Mouse (Mus musculus): ENCODE results near the gene Gm42420.

Gene Gm42420

DNA sequence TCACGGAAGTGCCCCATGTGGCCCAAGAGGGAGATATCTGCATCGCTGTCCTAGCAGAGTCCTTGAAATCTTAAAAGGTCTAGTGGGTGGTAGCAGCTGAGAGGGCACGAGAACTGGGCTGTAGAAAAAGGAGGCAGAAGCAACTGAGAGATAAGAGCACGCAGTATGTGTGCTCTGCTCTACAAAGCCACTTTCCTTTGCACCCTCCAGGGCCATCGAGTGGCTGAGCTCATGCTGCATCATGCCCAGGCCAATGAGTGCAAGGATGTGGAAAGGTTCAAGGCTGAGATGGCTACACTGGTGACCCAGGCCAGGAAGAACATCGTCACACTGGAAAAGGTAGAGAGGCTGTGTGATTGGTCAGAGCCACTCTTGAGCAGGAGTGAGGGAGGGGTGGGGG is at the start of gene Gm42420:
Gene Gm42420, plus strand, starts transcription at position 237 of the 400 bp plus-strand sequence.
- no peak for DNase-seq (ENCODE audit: low spot score in 2 of 2)

GRCm38 (mm10) chr6:39536621-39537020 is 48.9 kb upstream of the Gm42420 start:
- no peak for DNase-seq (ENCODE audit: low spot score in 2 of 2)

- DNase-seq (ENCODE audit: low spot score in 2 of 2), result no peak
Observed at GRCm38 (mm10) chr6:39537276-39537675, 48.3 kb upstream of the Gm42420 start.

DNA sequence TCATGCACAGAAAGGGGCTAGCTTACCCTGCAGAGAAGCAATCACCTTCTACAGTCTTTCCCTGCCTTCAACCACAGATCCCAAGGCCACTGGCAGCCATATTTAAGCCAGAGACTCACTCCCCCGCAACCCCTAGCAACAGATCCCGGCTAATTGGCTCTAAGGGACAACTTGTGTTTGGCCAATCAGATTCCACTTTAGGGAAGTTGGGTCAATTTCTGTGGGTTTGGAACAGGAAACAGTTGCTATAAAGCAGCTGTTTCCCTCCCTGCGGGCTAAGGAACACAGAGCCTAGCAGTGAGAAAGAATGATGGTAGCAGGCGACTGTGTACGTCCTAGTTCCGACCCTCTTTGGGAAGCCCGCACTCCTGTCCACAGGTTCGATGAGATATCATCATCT is 47.3 kb upstream of the Gm42420 start:
- no peak for DNase-seq (ENCODE audit: low spot score in 2 of 2)

DNA sequence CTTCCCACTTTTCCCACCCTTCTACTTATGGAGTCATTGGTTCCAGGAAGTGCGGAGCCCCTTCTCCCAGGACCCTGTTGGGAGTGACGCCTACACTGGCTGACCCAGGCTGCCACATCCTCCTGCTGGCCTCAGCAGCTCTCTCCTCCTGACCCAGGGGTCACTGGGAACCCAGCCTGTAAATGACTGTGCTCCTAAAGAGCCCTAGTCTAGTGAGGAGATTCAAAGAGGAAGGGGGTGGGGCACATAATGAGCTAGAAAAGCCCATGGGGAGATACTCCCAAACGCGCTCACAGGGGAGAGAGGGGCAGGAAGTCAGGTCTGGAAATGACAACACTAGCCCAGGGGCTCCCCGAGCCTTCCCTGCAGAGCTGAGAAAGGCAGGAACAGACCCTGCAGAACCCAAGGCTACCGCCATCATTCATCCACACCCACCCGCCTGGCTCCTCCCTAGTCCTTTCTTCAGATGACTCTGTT is 45.8 kb upstream of the Gm42420 start:
- no peak for DNase-seq (ENCODE audit: low spot score in 2 of 2)

DNA sequence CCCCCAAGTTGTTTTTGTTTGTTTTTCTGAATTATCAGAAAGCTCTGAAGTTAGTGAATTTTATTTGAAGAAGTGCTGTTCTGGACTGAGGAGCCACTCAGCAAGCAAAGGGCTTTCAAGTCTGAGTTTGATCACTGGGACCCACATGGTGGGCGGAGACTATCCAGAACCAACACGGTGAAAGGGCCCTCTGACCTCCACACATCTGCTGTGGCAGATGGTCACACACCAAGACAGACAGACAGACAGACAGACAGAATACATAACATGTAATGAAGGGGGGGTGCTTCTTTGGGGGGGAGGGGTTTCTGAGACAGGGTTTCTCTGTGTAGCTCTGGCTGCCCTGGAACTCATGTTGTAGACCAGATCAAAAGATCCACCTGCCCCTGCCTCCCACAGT is 45.0 kb upstream of the Gm42420 start:
- DNase-seq (ENCODE audit: low spot score in 2 of 2), result no peak

GRCm38 (mm10) chr6:39542631-39543597 is 42.6 kb upstream of the Gm42420 start:
- DNase-seq (ENCODE audit: low spot score in 2 of 2), result peak in 1 of 2 experiments; percentile 46

- no peak for DNase-seq (ENCODE audit: low spot score in 2 of 2)
Observed at GRCm38 (mm10) chr6:39543769-39544420, 41.7 kb upstream of the Gm42420 start.

DNA sequence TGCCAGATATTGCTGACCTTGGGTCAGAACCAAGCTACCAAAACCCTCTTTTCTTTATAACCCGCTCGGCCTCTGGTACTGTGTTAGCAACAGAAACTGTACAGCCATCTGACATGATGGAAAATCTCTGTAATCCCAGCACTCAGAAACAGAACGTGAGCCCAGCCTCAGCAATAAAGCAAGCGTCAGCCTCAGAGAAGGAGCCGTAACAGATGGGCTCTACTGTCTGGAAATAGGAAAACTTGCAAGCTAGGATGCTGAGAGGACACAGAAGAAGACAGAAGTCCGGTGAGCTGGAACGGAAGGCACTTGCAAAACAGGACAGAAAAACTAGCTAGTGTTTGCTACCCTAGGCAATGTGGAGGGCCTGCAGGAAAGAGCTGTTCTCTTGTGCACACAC is 40.1 kb upstream of the Gm42420 start:
- no peak for DNase-seq (ENCODE audit: low spot score in 2 of 2)

GRCm38 (mm10) chr6:39548030-39548429 is 37.5 kb upstream of the Gm42420 start:
- no peak for DNase-seq (ENCODE audit: low spot score in 2 of 2)

DNA sequence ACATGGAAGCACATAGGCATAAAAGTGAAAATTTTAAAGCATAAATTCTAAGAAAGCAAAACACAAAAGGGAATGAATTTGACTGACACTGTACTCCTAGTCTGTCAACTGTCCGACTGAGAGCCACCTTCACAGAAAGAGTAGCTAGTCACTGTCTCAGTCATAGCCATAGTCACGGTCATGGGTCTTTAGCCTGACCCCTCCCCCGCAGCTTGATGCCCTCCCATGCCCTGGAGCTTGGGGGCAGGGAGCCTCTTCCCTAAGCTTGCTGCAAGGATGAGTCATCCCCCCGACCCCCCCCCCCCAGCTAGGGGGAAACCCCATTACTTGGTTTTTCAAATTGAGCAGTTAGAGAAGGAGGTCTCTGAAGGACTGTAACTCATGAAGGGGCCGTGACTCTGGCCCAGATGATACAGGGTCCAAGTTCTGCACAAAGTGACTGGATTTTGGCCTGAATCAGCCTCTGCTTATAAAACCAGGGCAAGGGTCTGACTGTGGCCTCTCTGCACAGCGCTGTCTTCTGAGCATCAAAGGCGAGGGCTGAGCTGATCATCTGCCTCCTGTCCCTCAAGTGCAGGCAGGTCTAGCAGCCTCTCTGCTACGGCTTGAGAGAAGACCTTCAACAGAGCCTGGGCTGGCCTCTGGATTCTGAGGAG is 33.4 kb upstream of the Gm42420 start:
- DNase-seq (ENCODE audit: low spot score in 2 of 2), result no peak

DNA sequence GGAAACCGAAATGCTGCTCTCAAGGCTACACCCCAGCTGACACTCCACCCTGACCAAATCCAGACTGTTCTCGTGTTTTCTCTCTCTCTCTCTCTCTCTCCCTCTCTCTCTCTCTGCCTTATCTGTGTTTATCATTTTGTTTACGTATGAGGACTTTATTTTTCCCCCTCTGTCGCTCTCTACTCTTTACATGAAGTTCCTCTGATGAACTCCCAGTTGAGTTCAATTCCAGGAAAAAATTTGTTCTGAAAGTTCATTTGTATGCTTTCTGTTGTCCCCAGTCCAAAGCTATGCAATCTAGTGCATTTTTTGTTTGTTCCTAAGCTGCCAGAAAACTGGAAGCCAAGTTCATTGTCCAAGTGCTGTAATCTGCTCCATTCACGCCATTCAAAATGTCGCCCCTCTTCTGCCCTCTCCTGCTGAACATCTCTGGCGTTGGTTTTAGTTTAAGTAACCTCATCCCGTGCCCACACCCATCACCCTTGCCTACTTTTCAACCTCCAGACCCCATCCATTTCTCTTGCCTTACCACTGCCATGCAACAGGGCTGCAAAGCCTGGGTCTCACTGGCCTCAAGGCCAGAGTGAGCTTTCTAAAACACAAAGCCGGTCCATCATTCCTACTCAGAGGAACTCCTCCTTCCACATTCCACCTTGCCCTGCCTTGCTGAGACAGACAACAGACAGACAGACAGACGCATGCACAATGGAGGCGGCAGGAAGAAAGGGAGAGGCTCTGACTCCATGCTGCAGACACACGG is 30.5 kb upstream of the Gm42420 start:
- no peak for DNase-seq (ENCODE audit: low spot score in 2 of 2)

DNA sequence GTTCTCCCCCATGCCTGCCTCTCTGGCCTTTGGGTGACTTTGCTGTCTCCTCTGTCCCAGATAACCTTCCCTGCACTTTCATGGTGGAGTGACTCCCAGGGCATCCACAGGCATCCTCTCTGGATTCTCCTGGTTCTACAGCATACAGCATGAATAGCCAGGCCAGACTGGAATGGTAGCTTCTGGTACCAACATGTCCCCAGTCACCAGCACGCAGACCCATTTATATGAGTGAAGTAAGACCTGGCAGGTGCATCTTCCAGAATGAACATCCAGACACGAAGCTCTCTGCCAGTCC is 30.0 kb upstream of the Gm42420 start:
- DNase-seq (ENCODE audit: low spot score in 2 of 2), result no peak

- no peak for DNase-seq (ENCODE audit: low spot score in 2 of 2)
Observed at GRCm38 (mm10) chr6:39556900-39557659, 28.5 kb upstream of the Gm42420 start.

- DNase-seq (ENCODE audit: low spot score in 2 of 2), result peak; percentile 55 to 82
Observed at GRCm38 (mm10) chr6:39557723-39558261, 27.8 kb upstream of the Gm42420 start, which contains the start of gene Dennd2a. Dennd2a (minus strand) TSS chr6:39557867.

DNA sequence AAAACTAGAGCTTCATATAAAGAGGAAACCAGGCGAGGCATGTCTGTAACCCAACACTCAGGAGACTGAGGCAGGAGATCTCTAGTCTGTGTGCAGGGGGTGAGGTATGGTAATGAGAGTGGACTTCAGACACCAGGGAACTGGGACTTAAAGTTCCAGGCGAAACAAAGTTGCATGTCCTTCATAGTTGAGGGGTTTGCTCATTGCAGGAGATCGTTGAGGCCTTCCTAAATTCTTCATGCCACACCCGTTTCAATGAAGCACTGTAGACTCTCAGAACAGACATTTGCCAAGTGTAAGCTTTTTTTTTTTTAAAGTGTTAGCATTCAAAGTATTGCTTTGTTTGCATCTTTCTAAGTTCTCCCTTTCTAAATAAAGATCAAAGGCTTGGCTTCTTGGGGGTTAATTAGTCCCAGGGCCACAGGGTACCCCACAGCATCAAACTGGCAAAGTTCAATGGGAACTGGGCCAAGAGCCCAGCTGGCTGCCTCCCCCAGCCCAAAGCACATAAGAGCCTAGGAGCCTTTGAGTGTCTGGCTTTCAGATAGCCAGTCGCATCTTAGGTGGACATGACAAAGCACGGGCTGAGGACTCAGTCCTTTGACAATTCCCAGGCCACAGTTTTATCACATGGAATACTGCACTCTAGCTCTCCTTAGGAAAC is 26.1 kb upstream of the Gm42420 start:
- DNase-seq (ENCODE audit: low spot score in 2 of 2), result no peak

DNA sequence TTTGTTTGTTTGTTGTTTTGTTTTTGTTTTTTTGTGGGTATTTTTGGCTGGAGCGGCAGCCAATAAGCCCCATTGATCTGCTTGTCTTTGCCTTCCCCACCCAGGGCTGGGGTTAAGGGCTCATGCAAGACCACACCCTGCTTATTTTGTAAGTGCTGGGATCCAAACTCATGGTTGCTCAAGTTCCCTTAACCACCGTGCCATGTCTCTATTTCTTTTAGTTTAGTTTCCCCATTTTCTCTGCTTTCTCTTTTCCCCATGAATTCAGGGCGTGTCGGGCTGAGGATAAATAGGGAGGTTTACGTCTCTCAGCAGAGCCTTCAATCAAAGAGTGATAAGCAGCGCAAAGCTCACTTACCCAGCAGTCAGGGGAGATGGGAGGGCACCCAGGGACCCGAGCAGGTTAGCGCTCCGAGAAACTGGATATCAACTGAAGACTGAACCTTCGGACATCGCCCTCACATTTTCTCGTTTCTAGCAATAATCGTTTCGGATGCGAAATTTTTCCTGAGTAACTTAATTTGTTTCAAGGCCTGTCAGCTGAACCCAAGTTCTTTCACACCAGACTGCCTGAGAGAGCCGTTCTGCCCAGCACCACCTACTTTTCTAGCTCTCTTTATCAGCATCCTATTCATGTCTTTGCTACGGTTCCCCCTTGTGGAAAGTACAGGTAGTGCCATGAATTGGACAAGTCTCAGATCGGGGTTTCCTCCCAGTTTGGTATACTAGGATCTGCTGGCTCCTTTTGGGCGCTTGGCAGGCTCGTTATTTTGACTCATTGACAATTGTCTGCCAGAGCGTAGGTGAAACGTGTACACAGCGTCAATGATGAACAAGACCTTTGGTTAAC is 23.2 kb upstream of the Gm42420 start:
- peak; percentile 62 to 96 for DNase-seq (ENCODE audit: low spot score in 2 of 2)

DNA sequence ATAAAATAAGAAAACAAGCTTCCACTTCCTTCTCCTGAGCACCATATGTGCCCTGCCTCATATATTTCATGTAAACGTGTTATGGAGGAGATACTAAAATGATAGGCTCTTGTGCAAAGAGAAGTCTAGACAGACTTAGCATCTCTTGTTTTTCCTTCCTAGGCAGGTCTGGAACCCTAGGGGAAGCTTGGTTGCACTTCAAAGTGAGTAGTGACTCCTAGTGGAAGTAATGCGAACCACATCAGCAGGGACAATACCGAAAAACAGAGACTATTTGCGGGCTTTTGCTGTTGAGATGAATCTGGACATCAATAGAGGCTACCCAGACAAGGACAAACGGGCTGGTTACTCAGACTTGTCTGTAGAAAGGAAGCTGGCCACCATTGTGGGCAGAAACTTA is 18.0 kb upstream of the Gm42420 start:
- no peak for DNase-seq (ENCODE audit: low spot score in 2 of 2)

- no peak for DNase-seq (ENCODE audit: low spot score in 2 of 2)
Observed at GRCm38 (mm10) chr6:39570426-39570825, 15.1 kb upstream of the Gm42420 start.
